Mouse (Mus musculus) liver, embryonic 11.5 days (tissue): Measurements from ENCODE around the gene Gata2. TPM values are rescaled to one million over a fixed set of nuclear protein-coding genes. Genes with fewer than 3 reads are reported as not detected.
A peak's percentile ranks its signal among the peaks of the same experiment; 100 is the strongest.

Experiments used
- ATAC-seq: fragments of 200-750 bp; cut with Nextera tagmentation; replicated peaks from 2 replicates; pipeline ENCODE4 v1.8.0; 2017; ENCODE audit warnings: moderate number of reproducible peaks, mild to moderate bottlenecking, moderate TSS enrichment, moderate library complexity; ENCODE audit not compliant: low FRiP score
- DNase-seq: peaks from one replicate; pipeline ENCODE4 v3.0.0-alpha.2; 2017; ENCODE audit warnings: low spot score
- H3K27ac ChIP-seq: fragments of 300-500 bp; sonication (generic); 2 replicates; pipeline ENCODE4 v1.5.1; 2014; ENCODE audit warnings: mild to moderate bottlenecking, low read depth, low read length, control low read depth
- H3K27me3 ChIP-seq: fragments of 300-500 bp; sonication (generic); replicated peaks from 2 replicates; pipeline ENCODE4 v1.6.1; 2014; ENCODE audit warnings: low read length, mixed read lengths; ENCODE audit not compliant: control insufficient read depth, insufficient read depth
- H3K36me3 ChIP-seq: fragments of 300-500 bp; sonication (generic); 2 replicates; pipeline ENCODE4 v1.6.1; 2014; ENCODE audit warnings: mild to moderate bottlenecking, low read length, moderate library complexity, mixed read lengths; ENCODE audit not compliant: control insufficient read depth, insufficient read depth
- H3K4me1 ChIP-seq: fragments of 300-500 bp; sonication (generic); replicated peaks from 2 replicates; pipeline ENCODE4 v1.6.1; 2014; ENCODE audit warnings: low read length, mixed read lengths; ENCODE audit not compliant: control insufficient read depth, insufficient read depth
- H3K4me2 ChIP-seq: fragments of 300-500 bp; sonication (generic); 2 replicates; pipeline ENCODE4 v1.6.1; 2014; ENCODE audit warnings: mild to moderate bottlenecking, control low read depth, moderate library complexity
- H3K4me3 ChIP-seq: fragments of 300-500 bp; sonication (generic); 2 replicates; pipeline ENCODE4 v1.5.1; 2014; ENCODE audit warnings: low read depth, low read length, control low read depth
- H3K9ac ChIP-seq: fragments of 300-500 bp; sonication (generic); 2 replicates; pipeline ENCODE4 v1.6.1; 2014; ENCODE audit warnings: low read depth, low read length, control low read depth
- H3K9me3 ChIP-seq: fragments of 300-500 bp; sonication (generic); 2 replicates; pipeline ENCODE4 v1.6.1; 2016; ENCODE audit warnings: low read length, inconsistent platforms, mixed read lengths; ENCODE audit not compliant: control insufficient read depth
- WGBS: fragments of 180-500 bp; shearing (Covaris S2); extraction: QIAGEN DNeasy Blood & Tissue Kit; methylation state at CpG from one replicate; pipeline ENCODE4 v1.1.7; 2014; 5-methylcytosine and 5-hydroxymethylcytosine counted together
- polyA plus RNA-seq: library from polyadenylated mRNA; unstranded; fragments of >200 nt; fragmentation: Nextera tagmentation; extraction: Ambion mirVana; gene quantifications from 2 replicates; pipeline ENCODE4 v1.2.1, GENCODE M21; 2014

The Gata2 gene
- polyA plus RNA-seq, 1 experiment from 2014 or later, result 15.9 TPM

- DNase-seq (peak; percentile 46), ATAC-seq (peak; percentile 29)
- H3K27ac ChIP-seq, result no peak overlapping the region; the same call in 1 of the 2 replicates
- H3K4me2 ChIP-seq, result peak overlapping the region; percentile 29
- no peaks in the 10 kb centered on the region for H3K27me3 ChIP-seq
- 0 out of 2 replicates have a peak, but pooled peaks cover 5% of the 10 kb centered on the region for H3K36me3 ChIP-seq
- no peak overlapping the region for H3K4me3 ChIP-seq
- WGBS, result 26% methylated on average over 6 of the region's 6 CpGs
- H3K9ac ChIP-seq, result no peak overlapping the region
- peaks cover 55% of the 10 kb centered on the region for H3K4me1 ChIP-seq
- no peaks in the 10 kb centered on the region for H3K9me3 ChIP-seq
These were observed 60.4 kb downstream of the Gata2 start for GRCm38 (mm10) chr6:88254082-88254481.

GRCm38 (mm10) chr6:88255435-88255834, 61.7 kb downstream of the Gata2 start:
- ATAC-seq, result peak; percentile 72
- no peak overlapping the region for H3K27ac ChIP-seq

More at GRCm38 (mm10) chr6:88255435-88255834, 61.7 kb downstream of the Gata2 start:
- Histone ChIP-seq H3K4me2 (peak overlapping the region; percentile 33), H3K9ac (0 out of 2 replicates have a peak overlapping the region, but pooled peaks have one; percentile 3), H3K27me3 (no peaks in the 10 kb centered on the region), H3K9me3 (no peaks in the 10 kb centered on the region), H3K4me3 (no peak overlapping the region), H3K4me1 (peaks cover 55% of the 10 kb centered on the region), H3K36me3 (0 out of 2 replicates have a peak, but pooled peaks cover 5% of the 10 kb centered on the region)
- WGBS, result 10% methylated on average over 4 of the region's 4 CpGs
- no peak for DNase-seq

Other genes with a start within 250 kb of the Gata2 start
- gene H1fx, start 212.3 kb upstream of the Gata2 start, polyA plus RNA-seq, result 16.8 and 21.2 TPM in 2 replicates
- gene Rab7, start 148.6 kb upstream of the Gata2 start, polyA plus RNA-seq, result 221 and 230 TPM in 2 replicates
- gene Rpn1, start 109.4 kb upstream of the Gata2 start, polyA plus RNA-seq, result 384 and 414 TPM in 2 replicates
- not detected in 2 replicates for gene Dnajb8, start 28.4 kb downstream of the Gata2 start, polyA plus RNA-seq